Mouse (Mus musculus) cerebellum, postnatal 4 days (tissue): ENCODE data around the gene Ncapd3.
A peak's percentile ranks its signal among the peaks of the same experiment; 100 is the strongest.

Experiments used
- DNase-seq, 2 experiments: peaks; one replicate each; pipeline ENCODE4 v3.0.0; 2022; ENCODE audit warnings: low spot score in 2 of 2, mixed read lengths in 1 of 2

Gene Ncapd3

GRCm38 (mm10) chr9:27122963-27123362 is 93.0 kb downstream of the Ncapd3 start:
- no peak for DNase-seq

GRCm38 (mm10) chr9:27123947-27124346 is 94.0 kb downstream of the Ncapd3 start:
- no peak for DNase-seq

GRCm38 (mm10) chr9:27125450-27125849 is 95.5 kb downstream of the Ncapd3 start:
- DNase-seq: no peak

GRCm38 (mm10) chr9:27126543-27126942 is 96.6 kb downstream of the Ncapd3 start:
- DNase-seq: no peak

GRCm38 (mm10) chr9:27128629-27129028 is 98.7 kb downstream of the Ncapd3 start:
- no peak for DNase-seq

- peak in 1 of 2 experiments; percentile 43 for DNase-seq
Measured at GRCm38 (mm10) chr9:27134410-27134809, 104.4 kb downstream of the Ncapd3 start.

GRCm38 (mm10) chr9:27135372-27135771 is 105.4 kb downstream of the Ncapd3 start:
- no peak for DNase-seq

GRCm38 (mm10) chr9:27136651-27137050 is 106.7 kb downstream of the Ncapd3 start:
- DNase-seq: no peak

GRCm38 (mm10) chr9:27140432-27141065 is 110.6 kb downstream of the Ncapd3 start:
- DNase-seq: no peak

GRCm38 (mm10) chr9:27144271-27144840 is 114.4 kb downstream of the Ncapd3 start:
- no peak for DNase-seq
